Mouse (Mus musculus): ENCODE measurements around the gene Bcl7c. TPM values are rescaled to one million over a fixed set of nuclear protein-coding genes. Genes with fewer than 3 reads are reported as not detected.

Gene Bcl7c
- polyA plus RNA-seq (2021; fragmentation: Nextera tagmentation), result 5.1 and 6.0 TPM in 2 replicates
- long read RNA-seq, experiment 1, partial matches to known transcripts, result 2 of 6 reads
- long read RNA-seq, experiment 1, other reads (novel, unspliced or antisense), result 2 of 6 reads
- long read RNA-seq, experiment 2, partial matches to known transcripts, result 0 of 7 reads
- long read RNA-seq, experiment 2, other reads (novel, unspliced or antisense), result 5 of 7 reads

GRCm38 (mm10) chr7:127708207-127709078 is at the start of gene Bcl7c:
Bcl7c (minus strand) TSS chr7:127708933.

DNA sequence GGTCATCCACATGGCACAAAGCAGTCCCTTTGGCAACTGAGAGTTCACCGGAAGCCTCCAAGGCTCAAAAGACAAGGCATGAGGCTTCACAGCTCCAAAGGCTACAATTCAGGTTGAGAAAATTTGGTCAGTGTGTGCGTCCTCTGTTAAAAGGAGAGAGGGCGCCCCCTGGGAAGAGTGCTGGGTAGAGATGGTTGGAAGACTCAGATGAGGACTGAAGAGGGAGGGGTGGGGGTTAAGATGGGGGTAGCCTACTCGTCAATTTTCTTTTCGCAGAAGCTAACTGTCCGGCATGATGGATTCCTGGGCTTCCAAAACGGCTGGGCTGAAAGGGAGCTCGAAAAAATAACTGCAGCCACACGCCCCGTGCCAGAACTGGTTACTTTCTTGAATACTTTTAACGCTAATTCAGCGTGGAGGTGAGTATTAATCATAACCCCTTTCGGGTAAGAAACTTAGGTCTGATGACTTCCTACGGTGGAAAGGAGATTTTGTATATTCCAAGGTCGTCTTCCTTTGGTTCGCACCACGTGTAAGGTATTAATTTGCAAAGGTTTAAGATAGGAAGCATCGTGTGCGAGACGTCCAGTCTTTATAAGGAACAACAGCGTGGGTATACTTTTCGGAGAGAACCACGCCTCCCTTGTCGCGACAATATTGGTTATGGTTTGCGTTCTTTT is 35.8 kb upstream of the Bcl7c start, which contains the start of gene Fbxl19:
Gene Fbxl19, plus strand, starts transcription at position 178 of the 680 bp plus-strand sequence.

DNA sequence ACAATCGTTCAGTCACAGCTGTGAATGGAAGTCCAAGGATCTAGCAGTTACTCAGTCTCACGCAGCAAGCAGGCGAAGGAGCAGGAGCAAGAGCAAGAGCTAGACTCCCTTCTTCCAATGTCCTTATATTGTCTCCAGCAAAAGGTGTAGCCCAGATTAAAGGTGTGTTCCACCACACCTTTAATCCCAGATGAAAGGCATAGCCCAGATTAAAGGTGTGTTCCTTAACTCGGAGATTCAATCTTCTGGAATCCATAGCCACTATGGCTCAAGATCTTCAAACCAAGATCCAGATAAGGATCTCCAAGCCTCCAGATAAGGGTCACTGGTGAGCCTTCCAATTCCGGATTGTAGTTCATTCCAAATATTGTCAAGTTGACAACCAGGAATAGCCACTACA is 23.3 kb upstream of the Bcl7c start, which contains the start of gene Ctf2:
Gene Ctf2, minus strand, starts transcription at position 101 of the 400 bp plus-strand sequence.

DNA sequence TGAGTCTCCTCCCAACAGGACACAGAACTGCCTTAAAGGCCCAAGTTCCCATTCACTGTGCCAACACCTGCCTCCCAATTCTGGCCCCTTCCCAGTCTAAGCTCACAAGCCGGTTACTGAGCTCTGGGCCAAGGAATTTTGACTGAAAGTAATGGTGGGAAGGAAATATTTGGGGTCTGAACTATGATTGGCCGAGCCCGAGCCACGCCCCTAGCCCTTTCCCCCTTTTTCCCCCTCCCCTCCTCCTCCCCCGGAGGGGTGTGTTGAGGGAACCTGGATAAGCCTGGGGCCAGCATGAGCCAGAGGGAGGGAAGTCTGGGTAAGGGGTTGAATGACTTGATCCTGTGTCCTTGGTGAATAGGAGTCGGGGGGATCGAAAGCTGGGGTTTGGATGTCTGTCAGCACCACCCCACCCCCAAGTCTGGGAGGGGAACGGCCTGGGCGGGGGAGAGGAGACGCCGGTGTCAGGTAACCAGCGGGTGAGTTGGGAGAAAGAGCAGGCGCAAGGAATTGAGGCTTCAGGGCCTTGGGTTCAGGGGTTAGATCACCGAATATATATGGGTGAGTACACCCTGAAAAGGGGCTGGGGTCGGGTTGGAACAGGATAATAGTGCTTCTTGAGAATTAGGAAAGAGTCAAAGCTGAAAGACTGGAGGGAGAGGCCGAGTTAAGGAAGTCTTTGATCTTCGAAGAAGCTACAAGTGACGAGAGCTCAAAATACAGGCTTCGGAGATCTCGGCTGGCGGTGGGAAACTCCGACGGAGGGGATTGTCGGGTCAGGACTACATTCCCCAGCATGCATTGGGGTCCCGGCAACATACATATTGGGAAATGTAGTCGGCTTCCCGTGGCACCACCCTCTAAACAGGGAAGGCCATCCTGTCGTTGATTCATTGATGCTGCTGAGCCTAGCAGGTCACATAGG is 4.0 kb upstream of the Bcl7c start, which contains the start of gene Ctf1:
Gene Ctf1, plus strand, starts transcription at position 276 of the 925 bp plus-strand sequence.

GRCm38 (mm10) chr7:127614891-127615843 is 93.6 kb downstream of the Bcl7c start, which contains the start of gene Zfp629:
Zfp629 (minus strand) TSS chr7:127615797.

Small RNAs within 50 kb of the gene (microRNA-seq; reads per million reads assigned to microRNA genes)
- not detected for gene Mir762

Other genes starting within 250 kb of the Bcl7c start
- gene Prr14, start 249.3 kb downstream of the Bcl7c start, polyA plus RNA-seq (2021; fragmentation: Nextera tagmentation), result 13.1 and 16.1 TPM in 2 replicates
- gene Fbrs, start 229.7 kb downstream of the Bcl7c start, polyA plus RNA-seq (2021; fragmentation: Nextera tagmentation), result 4.1 and 5.4 TPM in 2 replicates
- gene Srcap, start 196.9 kb downstream of the Bcl7c start, polyA plus RNA-seq (2021; fragmentation: Nextera tagmentation), result 11.6 and 14.6 TPM in 2 replicates
- gene Gm42715, start 189.3 kb downstream of the Bcl7c start, polyA plus RNA-seq (2021; fragmentation: Nextera tagmentation), result 1.3 and 2.9 TPM in 2 replicates
- gene Tmem265, start 147.5 kb downstream of the Bcl7c start, polyA plus RNA-seq (2021; fragmentation: Nextera tagmentation), result 0.69 TPM in 1 of 2 replicates, not detected in the other
- 17.9 and 19.5 TPM in 2 replicates for gene Phkg2, start 135.6 kb downstream of the Bcl7c start, polyA plus RNA-seq (2021; fragmentation: Nextera tagmentation)
- 14.1 and 19.3 TPM in 2 replicates for gene Ccdc189, start 120.3 kb downstream of the Bcl7c start, polyA plus RNA-seq (2021; fragmentation: Nextera tagmentation)
- gene Rnf40, start 120.2 kb downstream of the Bcl7c start, polyA plus RNA-seq (2021; fragmentation: Nextera tagmentation), result 8.5 and 10.1 TPM in 2 replicates
- gene Zfp629, start 93.1 kb downstream of the Bcl7c start, polyA plus RNA-seq (2021; fragmentation: Nextera tagmentation), result 2.6 and 3.4 TPM in 2 replicates
- gene Ctf1, start 3.8 kb upstream of the Bcl7c start, polyA plus RNA-seq (2021; fragmentation: Nextera tagmentation), result 4.1 and 4.5 TPM in 2 replicates
- 0.08 TPM in 1 of 2 replicates, not detected in the other for gene Ctf2, start 23.2 kb upstream of the Bcl7c start, polyA plus RNA-seq (2021; fragmentation: Nextera tagmentation)
- 1.0 TPM in 2 replicates for gene Fbxl19, start 35.6 kb upstream of the Bcl7c start, polyA plus RNA-seq (2021; fragmentation: Nextera tagmentation)
- 31.4 and 32.6 TPM in 2 replicates for gene Orai3, start 60.9 kb upstream of the Bcl7c start, polyA plus RNA-seq (2021; fragmentation: Nextera tagmentation)
- 7.7 and 12.9 TPM in 2 replicates for gene Setd1a, start 67.7 kb upstream of the Bcl7c start, polyA plus RNA-seq (2021; fragmentation: Nextera tagmentation)
- not detected in 2 replicates for gene Gm49388, start 76.7 kb upstream of the Bcl7c start, polyA plus RNA-seq (2021; fragmentation: Nextera tagmentation)
- 5.9 and 14.2 TPM in 2 replicates for gene Hsd3b7, start 91.7 kb upstream of the Bcl7c start, polyA plus RNA-seq (2021; fragmentation: Nextera tagmentation)
- 9.9 and 10.7 TPM in 2 replicates for gene Stx4a, start 115.4 kb upstream of the Bcl7c start, polyA plus RNA-seq (2021; fragmentation: Nextera tagmentation)
- gene Stx1b, start 115.6 kb upstream of the Bcl7c start, polyA plus RNA-seq (2021; fragmentation: Nextera tagmentation), result 29.2 and 31.2 TPM in 2 replicates
- 4.8 and 5.7 TPM in 2 replicates for gene Zfp646, start 167.3 kb upstream of the Bcl7c start, polyA plus RNA-seq (2021; fragmentation: Nextera tagmentation)
- 9.2 and 11.8 TPM in 2 replicates for gene Zfp668, start 167.9 kb upstream of the Bcl7c start, polyA plus RNA-seq (2021; fragmentation: Nextera tagmentation)
- 0.75 and 0.94 TPM in 2 replicates for gene Prss53, start 182.0 kb upstream of the Bcl7c start, polyA plus RNA-seq (2021; fragmentation: Nextera tagmentation)
- not detected in 2 replicates for gene Gm21974, start 186.5 kb upstream of the Bcl7c start, polyA plus RNA-seq (2021; fragmentation: Nextera tagmentation)
- gene Vkorc1, start 186.7 kb upstream of the Bcl7c start, polyA plus RNA-seq (2021; fragmentation: Nextera tagmentation), result 103 and 112 TPM in 2 replicates
- 53.7 and 57.1 TPM in 2 replicates for gene Bckdk, start 195.1 kb upstream of the Bcl7c start, polyA plus RNA-seq (2021; fragmentation: Nextera tagmentation)
- gene Kat8, start 203.6 kb upstream of the Bcl7c start, polyA plus RNA-seq (2021; fragmentation: Nextera tagmentation), result 14.9 and 15.5 TPM in 2 replicates
- gene Prss8, start 221.2 kb upstream of the Bcl7c start, polyA plus RNA-seq (2021; fragmentation: Nextera tagmentation), result 0.41 and 1.6 TPM in 2 replicates
- 17.7 TPM in 2 replicates for gene Prss36, start 237.8 kb upstream of the Bcl7c start, polyA plus RNA-seq (2021; fragmentation: Nextera tagmentation)